28 mouse cellular contexts compared by ENCODE assay signal in the genomic region with DNA sequence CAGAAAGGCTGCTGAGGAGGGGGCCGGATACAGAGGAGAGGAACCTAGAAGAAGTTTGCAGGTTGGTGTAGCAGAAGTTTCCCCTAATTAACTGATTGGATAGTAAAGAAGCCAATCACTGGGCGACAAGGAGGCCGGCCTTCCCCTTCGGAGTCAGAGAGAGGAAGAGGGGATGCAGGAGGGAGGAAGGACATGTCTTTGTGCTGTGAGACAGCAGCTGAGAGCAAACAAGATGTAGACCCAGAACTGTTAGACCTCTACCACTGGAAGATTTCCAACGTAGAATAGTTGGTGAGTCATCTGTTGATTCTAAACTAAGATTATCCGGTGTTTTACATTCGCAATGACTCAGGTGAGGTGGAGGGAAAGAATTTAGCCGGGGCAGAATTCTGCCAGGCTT. TPM values are rescaled to one million over a fixed set of nuclear protein-coding genes. Genes with fewer than 3 reads are reported as not detected.
DNase-seq lines count a peak whose midpoint lies in the region; ATAC-seq and TF ChIP-seq lines count a peak whose summit lies in the region.
"Had no signal": no experiment of that assay in that cellular context is flagged by ENCODE, and none has a peak within 500 bp of the region (broad histone marks: within the 10 kb centered on the region; RNA-seq: fewer than 3 reads in every experiment).

No protein-coding gene starts in this region.

- H3K27ac ChIP-seq in limb, embryonic 12.5 days: no peak overlapping the region
- no peak overlapping the region for H3K27ac ChIP-seq in limb, embryonic 10.5 days
- no peak overlapping the region for H3K27ac ChIP-seq in ES-Bruce4 (ENCODE audit: insufficient read depth, low read length)
- H3K27ac ChIP-seq: embryonic facial prominence, embryonic 10.5 days; hindbrain, embryonic 10.5 days; hindbrain, postnatal 0 days; kidney, embryonic 15.5 days; liver, embryonic 13.5 days; neural tube, embryonic 13.5 days had no signal

- H3K36me3 ChIP-seq in limb, embryonic 12.5 days: no peaks in the 10 kb centered on the region
- no peaks in the 10 kb centered on the region for H3K36me3 ChIP-seq in limb, embryonic 10.5 days
- H3K36me3 ChIP-seq in ES-Bruce4 (ENCODE audit: control insufficient read depth, insufficient read depth, low read length, poor library complexity, severe bottlenecking): no peaks in the 10 kb centered on the region
- H3K36me3 ChIP-seq: kidney, embryonic 15.5 days; liver, embryonic 13.5 days had no signal

- peaks cover 11% of the 10 kb centered on the region; the same call in 1 of the 2 replicates for H3K4me1 ChIP-seq in limb, embryonic 12.5 days (replicated peaks)
- H3K4me1 ChIP-seq in limb, embryonic 10.5 days: peaks cover 18% of the 10 kb centered on the region
- H3K4me1 ChIP-seq in ES-Bruce4 (ENCODE audit: control insufficient read depth, insufficient read depth, low read length): no peaks in the 10 kb centered on the region

- no peak overlapping the region for H3K4me3 ChIP-seq in limb, embryonic 12.5 days (replicated peaks)
- H3K4me3 ChIP-seq in limb, embryonic 10.5 days: no peak overlapping the region
- H3K4me3 ChIP-seq in ES-Bruce4 (ENCODE audit: low read depth, low read length): peak overlapping the region; percentile 19; the same call in 1 of the 2 replicates
- H3K4me3 ChIP-seq: hindbrain, embryonic 10.5 days; kidney, embryonic 15.5 days; liver, embryonic 13.5 days; neural tube, embryonic 13.5 days had no signal

- H3K9ac ChIP-seq in limb, embryonic 12.5 days (replicated peaks): no peak overlapping the region
- H3K9ac ChIP-seq in ES-Bruce4 (ENCODE audit: low read depth, poor library complexity, severe bottlenecking): no peak overlapping the region
- H3K9ac ChIP-seq: kidney, embryonic 15.5 days; liver, embryonic 13.5 days; lung, embryonic 14.5 days; neural tube, embryonic 13.5 days had no signal

- TF ChIP-seq POLR2A in ES-Bruce4 (IDR thresholded peaks at IDR 0.05; ENCODE audit: insufficient read depth, low read length): no peak

- ATAC-seq in limb, embryonic 12.5 days (ENCODE audit: insufficient number of reproducible peaks, insufficient read depth, low FRiP score, low TSS enrichment, low read depth): no peak
- ATAC-seq in granulocyte monocyte progenitor cell, adult 5-6 weeks (replicated peaks; ENCODE audit: poor library complexity, severe bottlenecking): peak; percentile 50
- ATAC-seq in megakaryocyte progenitor cell, adult 5-6 weeks (replicated peaks; ENCODE audit: poor library complexity): peak; percentile 33
- ATAC-seq: forebrain, embryonic 16.5 days; hindbrain, postnatal 0 days had no signal

- DNase-seq in limb, embryonic 10.5 days (ENCODE audit: low spot score): no peak
- DNase-seq in cerebellum, postnatal 4 days (ENCODE audit: low spot score in 2 of 2): no peak
- no peak for DNase-seq in layer of hippocampus, adult 8-10 months (ENCODE audit: low spot score in 2 of 2)
- DNase-seq in testis, postnatal 14 days (ENCODE audit: low spot score): no peak
- DNase-seq: adrenal gland, postnatal 14 days; B cell, adult 2 months; cerebellum, adult 8-10 months; gastrocnemius, postnatal 25 days; kidney, adult 11 months; kidney, postnatal 4 days; layer of hippocampus, adult 9-11 months; liver, embryonic 13.5 days; lung, embryonic 14.5 days; midbrain, embryonic 14.5 days; retina, postnatal 1 day; right cerebral cortex, postnatal 25 days; spleen, adult 18-20 months; thymus, postnatal 36 days had no signal

- peak overlapping the region; percentile 3; the same call in 1 of the 2 replicates for H3K4me2 ChIP-seq in limb, embryonic 12.5 days
- H3K4me2 ChIP-seq: kidney, embryonic 15.5 days; liver, embryonic 13.5 days; lung, embryonic 14.5 days; neural tube, embryonic 13.5 days had no signal

- peaks cover 3% of the 10 kb centered on the region; the same call in 1 of the 2 replicates for H3K9me3 ChIP-seq in limb, embryonic 12.5 days
- H3K9me3 ChIP-seq in limb, embryonic 10.5 days (replicated peaks): no peaks in the 10 kb centered on the region
- no peaks in the 10 kb centered on the region for H3K9me3 ChIP-seq in ES-Bruce4 (replicated peaks; ENCODE audit: control insufficient read depth, insufficient read depth, low read length, poor library complexity, severe bottlenecking)
- H3K9me3 ChIP-seq: hindbrain, embryonic 10.5 days; kidney, embryonic 15.5 days; liver, embryonic 13.5 days; neural tube, embryonic 13.5 days had no signal

- no peaks in the 10 kb centered on the region for H3K27me3 ChIP-seq in limb, embryonic 12.5 days
- H3K27me3 ChIP-seq in limb, embryonic 10.5 days (ENCODE audit: low read depth, poor library complexity, severe bottlenecking): no peaks in the 10 kb centered on the region
- no peaks in the 10 kb centered on the region for H3K27me3 ChIP-seq in ES-Bruce4 (ENCODE audit: control insufficient read depth, insufficient read depth, low read length, poor library complexity, severe bottlenecking)
- H3K27me3 ChIP-seq: liver, embryonic 13.5 days; neural tube, embryonic 13.5 days had no signal

- 67% methylated on average over 8 of the region's 8 CpGs for WGBS in limb, embryonic 12.5 days
- WGBS in limb, embryonic 10.5 days: 66% methylated on average over 8 of the region's 8 CpGs

- no peak for TF ChIP-seq EP300 in ES-Bruce4 (IDR thresholded peaks at IDR 0.05; ENCODE audit: insufficient read depth, low read depth, low read length)

- no peak for TF ChIP-seq CTCF in ES-Bruce4 (IDR thresholded peaks at IDR 0.05; ENCODE audit: low read depth, low read length)

RNA-seq across cellular contexts. Expression of a gene that starts 57.2 kb away (rescaled TPM):
- 0.63 and 0.77 TPM in 2 replicates for polyA plus RNA-seq in limb, embryonic 12.5 days (2016; fragmentation: Nextera tagmentation; extraction: Ambion mirVana)
- polyA plus RNA-seq in limb, embryonic 10.5 days (2016; fragmentation: Nextera tagmentation; extraction: Ambion mirVana): 0.26 and 0.50 TPM in 2 replicates
- polyA plus RNA-seq in ES-Bruce4 (2011; ENCODE audit: insufficient read depth, insufficient read length, low read depth, missing spikeins): not detected in 2 replicates
- not detected in 2 replicates for total RNA-seq in granulocyte monocyte progenitor cell, adult 5-6 weeks (2014; fragmentation: Nextera tagmentation)
- 2.6 and 7.3 TPM in 2 replicates for total RNA-seq in granulocyte monocyte progenitor cell, adult 5-6 weeks (2017)
- total RNA-seq in megakaryocyte progenitor cell, adult 5-6 weeks (2015): 0.51 and 0.59 TPM in 2 replicates
- total RNA-seq in megakaryocyte progenitor cell, adult 5-6 weeks (2017): 1.3 TPM in 1 of 2 replicates, not detected in the other
- 10 to 100 TPM; 38.6 to 44.0 (median 40.6) TPM for total RNA-seq in layer of hippocampus, adult 8-10 months (2022)

Comparison
In these comparisons a context has a peak if more than half of its experiments do, and no peak if none do; other contexts are left out.
1. RNA of a gene that starts 57.2 kb away (total RNA-seq): 38.6 to 44.0 TPM in layer of hippocampus, adult 8-10 months; 2.6 to 7.3 TPM in granulocyte monocyte progenitor cell, adult 5-6 weeks and 0.51 to 1.3 TPM in megakaryocyte progenitor cell, adult 5-6 weeks; every median in the first group is over 4 times any median in the second.